Mouse (Mus musculus) Muller cell, postnatal 12 days (primary cell): Measurements from ENCODE around the gene Mmp27.

ENCODE experiments used
- DNase-seq: peaks from one replicate; pipeline ENCODE4 v3.0.0-alpha.2; 2015; ENCODE audit errors: inconsistent ontology term

The Mmp27 gene

DNA sequence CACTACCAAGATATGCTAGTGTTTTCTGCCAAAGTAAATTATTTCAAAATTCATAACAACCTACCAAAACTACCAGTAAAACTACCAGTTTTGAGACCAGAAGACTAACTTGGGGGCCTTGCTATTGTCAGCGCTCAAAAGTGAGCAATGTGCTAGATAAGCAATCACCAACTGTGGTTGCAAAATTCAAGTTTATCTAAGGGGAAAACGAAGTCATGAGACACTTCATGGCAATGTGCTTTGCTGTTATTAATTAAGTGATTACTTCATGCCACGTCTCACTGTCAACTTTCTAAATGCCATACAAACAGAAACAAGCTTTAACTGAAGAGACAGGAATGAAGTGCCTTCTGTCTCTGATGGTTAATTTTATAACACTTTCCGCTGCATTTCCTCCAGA lies at the start of gene Mmp27:
Mmp27 (plus strand) TSS at position 235 of the 400 bp plus-strand sequence.
- no peak for DNase-seq

DNA sequence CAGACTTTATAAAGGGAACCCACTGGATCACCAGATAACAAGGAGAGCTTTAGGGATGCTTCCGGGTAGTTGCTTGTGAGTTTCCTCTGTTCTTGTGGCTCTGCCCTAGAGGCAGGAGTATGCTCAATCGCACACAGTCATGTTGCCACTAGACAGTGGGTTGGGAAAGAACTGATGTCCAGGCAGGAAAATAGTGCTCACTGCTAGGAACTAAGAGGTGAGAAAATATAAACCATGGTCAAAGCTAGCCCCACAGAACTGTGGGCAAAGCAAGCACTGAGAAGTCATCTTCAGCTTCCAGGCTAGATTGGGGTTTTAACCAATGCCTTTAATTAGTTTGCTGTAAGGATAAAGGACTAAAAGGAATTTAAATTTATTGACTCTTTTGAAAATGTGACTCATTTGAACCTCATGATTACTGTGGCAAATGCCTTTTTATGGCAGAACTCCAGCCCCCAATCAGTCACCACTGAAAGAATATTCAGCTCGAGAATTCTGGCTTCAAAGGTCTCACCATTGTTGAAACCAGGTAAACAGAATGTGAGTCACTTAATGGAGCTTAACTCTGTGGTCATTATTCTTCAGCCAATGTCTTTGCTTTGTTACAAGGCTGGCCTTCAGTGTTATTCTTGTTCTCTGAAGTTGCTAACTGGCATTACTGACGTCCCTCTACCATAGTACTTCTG lies 44.8 kb upstream of the Mmp27 start:
- DNase-seq = peak; percentile 80

DNA sequence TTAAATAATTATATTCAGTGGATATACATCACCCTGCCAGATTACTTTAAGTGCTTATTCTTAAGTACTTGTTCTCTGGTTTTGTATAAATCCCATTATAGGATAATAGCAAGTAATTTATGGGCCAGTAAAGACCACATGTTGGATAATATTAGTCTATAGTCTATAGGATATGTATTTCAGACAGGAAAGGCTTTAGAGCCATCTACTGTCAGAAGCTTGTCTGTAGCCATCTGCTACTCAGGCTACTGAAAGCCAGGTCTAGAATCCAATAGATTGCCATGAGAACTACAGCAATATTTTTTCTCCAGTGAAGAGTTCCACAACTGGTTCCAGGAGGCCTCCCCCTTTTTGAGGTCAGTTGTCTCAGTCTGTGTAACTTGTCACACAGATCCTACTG lies 28.4 kb upstream of the Mmp27 start:
- no peak for DNase-seq

DNA sequence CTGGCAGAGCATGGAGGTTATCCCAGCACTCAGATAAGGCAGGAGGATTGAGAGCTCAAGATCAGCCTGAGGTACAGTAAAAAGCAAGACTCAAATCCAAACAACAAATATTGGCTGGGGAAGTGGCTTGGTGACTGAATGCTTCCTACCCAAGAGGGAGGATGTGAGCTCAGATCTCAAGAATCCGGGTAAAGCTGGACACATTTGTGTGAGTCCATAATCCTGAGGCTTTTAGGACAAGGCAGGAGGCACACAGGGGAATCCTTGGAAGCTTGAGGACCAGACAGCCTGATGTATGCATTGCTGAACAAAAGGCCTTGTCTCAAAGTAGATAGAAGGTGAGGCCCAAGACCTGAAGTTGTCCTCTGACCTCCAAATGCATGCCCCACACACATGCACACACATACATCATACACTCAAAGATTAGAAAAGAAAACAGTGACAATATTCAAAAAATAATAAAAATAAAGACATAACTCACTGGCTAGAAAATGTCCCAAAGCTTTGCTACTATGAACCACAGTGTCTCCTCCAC lies 26.2 kb upstream of the Mmp27 start:
- DNase-seq = no peak

DNA sequence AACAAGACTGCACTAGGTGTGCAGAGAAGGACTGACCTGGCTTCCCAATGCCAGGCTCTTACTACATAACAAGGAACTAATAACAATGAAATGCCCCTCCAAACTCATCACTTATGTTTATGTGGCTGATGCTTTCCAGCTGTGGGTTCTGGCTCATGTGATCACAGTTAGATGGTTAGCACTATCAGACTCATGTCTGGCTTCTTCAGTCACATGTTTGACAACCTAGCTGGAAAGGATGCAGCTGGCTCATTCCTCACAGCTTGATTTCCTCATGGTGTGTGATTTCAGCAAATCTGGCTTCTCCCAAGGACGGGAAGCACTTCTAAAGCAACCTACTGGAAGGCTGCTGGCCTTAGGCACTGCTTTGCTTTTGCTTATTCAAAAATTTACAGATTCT lies 25.7 kb upstream of the Mmp27 start:
- DNase-seq = no peak

DNA sequence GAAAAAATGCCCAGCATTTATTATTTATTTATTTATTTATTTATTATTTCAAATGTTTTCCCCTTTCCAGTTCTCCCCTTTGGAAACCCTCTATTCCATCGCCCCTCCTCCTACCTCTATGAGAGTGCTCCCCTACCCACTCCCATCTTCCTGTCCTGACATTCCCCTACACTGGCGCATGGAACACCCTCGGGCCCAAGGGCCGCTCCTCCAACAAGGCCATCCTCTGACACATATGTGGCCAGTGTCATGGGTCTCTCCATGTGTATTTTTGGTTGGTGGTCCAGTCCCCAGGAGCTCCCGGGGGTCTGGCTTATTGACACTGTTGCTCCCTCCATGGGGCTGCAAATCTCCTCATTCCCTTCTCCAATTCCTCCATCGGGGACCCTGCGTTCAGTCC lies 25.3 kb upstream of the Mmp27 start:
- DNase-seq = no peak

DNA sequence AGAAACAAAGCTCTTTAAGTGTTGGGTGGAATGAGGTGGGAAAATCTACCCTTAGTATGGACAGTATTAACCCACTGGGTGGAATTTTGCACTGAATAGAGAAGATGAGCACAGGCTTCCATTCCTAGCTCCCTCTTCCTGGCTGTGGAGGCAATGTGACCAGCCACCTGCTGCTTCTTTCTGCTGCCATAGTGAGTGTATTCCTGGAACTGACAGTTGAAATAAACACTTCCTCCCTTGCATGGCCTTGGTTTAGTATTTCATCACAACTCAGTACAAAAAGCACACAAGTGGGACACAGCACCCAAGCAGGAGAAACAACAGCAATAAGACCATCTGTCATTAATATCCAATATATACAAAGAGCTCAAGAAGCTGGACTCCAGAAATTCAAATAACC lies 19.3 kb upstream of the Mmp27 start:
- no peak for DNase-seq

DNA sequence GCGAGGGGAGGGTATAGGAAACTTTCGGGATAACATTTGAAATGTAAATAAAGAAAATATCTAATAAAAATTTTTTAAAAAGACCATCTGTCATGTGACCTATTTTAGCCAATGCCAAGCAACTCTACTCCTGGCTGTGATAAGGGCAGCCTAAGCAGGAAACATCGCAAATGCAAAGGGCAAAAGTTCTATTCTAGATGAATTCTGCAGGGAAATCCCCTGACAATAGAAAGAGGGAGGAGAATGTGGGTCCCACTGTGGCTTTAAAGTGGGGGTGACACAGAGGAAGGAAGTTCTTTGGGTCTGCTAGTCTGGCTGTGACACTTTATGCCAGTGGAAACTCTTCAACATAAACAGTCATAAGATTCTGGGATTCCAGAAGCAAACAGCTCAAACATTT lies 17.7 kb upstream of the Mmp27 start:
- no peak for DNase-seq

DNA sequence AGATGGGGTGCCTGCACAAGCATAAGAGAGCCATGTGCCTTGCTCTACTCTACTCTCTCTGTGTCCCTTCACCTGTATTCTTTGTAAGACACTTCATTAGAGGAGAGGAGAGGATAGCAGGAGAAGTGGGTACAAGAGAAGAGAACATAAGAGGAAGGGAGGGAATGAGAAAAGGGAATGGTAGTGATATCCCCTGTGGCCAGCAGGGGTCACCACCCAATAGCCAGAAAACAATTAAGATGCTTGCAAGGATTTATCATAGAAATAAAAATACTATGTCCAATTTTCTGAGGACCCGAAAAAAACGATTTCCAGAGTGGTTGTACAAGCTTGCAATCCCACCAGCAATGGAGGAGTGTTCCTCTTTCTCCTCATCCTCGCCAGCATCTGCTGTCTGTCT lies 16.8 kb upstream of the Mmp27 start:
- peak; percentile 33 for DNase-seq

DNA sequence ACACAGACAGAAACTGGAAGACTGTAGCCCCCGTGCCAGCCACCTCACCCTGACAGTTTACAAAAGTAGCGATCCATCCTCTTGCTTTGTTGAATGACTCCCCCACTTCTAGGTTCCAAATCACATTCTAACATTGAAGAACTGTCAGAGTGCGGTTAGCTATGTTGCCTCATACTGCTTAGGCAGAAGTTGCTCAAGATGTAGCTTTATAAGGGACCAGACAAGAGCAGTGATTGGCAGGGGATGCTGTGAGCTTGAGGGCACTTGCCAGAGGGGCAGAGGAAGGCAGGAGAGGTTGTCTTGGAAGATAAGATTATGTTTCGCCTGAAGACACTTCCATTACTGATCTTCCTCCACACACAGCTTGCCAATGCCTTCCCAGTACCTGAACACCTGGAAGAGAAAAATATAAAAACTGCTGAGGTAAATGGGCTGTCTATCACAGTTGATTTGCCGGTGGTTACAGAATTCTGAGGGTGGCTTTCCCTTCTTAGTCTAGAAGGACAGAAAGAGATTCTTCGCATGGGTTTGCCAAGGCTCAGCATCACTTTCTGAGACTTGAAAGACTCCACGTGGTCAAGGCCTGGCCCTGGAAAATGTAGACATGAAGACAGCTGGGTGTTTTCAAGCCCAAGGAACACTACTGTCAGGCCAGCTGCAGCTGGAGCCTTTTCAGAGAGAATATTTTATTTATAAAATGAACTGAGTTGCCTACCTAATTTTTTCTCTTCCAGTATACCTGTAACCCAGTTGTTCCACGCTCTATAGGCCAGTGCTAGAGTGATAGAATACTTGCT lies 12.8 kb upstream of the Mmp27 start, which contains the start of gene Mmp8:
Mmp8 (plus strand) TSS at position 236 of the 797 bp plus-strand sequence.
- DNase-seq = no peak

DNA sequence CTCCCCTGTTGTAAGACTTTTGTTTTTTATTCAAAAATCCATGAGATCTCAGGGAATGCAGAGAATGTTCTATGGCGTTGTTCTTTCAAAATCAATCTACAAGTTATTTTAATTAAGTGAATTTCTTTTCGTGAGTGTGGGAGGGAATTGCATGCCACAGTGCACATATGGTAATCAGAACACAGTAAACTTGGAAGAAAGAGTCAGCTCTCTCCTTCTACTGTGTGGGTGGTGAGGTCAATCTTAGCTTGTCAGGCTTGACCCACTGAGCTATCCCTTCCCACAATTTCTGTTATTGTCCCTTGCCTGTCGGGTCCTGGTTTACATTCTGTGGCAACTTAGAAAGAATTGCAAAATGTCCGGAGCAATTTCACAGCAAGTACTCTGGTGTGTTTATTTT lies 11.2 kb upstream of the Mmp27 start:
- DNase-seq = peak; percentile 40

DNA sequence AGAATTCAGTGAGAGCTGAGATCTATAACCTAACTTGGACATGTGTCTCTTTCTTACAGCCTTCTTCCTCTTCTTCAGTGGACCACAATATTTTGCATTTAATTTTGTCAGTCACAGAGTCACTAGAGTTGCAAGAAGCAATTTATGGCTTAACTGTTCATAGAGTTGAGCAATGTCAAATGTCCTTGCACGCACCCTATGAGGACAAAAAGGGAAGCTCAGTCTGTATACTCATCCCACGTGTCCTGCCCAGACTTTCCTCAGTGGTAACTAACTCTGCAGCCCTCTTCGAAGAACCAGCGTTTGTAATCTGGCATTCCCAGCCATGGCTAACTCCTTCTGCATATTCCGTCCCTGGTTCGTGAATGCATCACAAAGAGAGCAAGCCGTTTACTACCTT lies 3.8 kb upstream of the Mmp27 start:
- no peak for DNase-seq

DNA sequence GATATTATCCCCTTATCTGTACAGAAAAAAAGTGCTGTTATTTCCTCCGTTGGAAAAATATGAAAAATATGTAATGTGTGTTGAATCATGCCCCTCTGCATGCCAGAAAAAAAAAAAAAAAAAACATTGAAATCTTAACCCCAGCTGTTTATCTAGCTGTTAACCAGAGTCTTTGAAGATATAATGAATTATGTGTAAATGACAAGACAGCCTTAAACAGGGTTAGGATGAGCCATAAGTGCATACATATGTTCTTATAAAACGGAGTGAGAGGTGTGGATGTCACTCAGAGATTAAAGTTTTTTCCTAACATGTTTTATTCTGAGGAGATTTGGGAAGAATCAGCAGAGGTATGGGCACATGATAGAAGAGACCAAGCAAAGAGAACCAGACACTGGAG lies 3.3 kb upstream of the Mmp27 start:
- DNase-seq = no peak

DNA sequence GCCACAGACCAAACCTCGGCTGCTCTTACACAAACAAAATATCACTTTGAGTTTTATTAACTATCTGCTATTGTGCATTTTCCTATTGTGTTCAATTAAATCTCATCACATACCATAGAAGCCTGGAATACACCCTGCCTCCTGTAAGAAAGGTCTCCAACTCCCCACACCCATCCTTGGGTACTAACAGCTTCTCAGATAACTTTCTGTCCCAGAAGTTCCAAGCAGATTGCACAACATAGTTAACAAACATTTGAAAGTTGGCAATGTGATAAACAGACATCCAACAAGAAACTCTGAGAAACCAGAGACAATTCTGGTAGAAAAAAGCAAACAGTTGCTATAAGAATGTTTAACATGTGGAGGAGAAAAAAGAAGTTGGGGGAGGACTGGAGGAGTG lies 711 bp upstream of the Mmp27 start:
- no peak for DNase-seq

DNA sequence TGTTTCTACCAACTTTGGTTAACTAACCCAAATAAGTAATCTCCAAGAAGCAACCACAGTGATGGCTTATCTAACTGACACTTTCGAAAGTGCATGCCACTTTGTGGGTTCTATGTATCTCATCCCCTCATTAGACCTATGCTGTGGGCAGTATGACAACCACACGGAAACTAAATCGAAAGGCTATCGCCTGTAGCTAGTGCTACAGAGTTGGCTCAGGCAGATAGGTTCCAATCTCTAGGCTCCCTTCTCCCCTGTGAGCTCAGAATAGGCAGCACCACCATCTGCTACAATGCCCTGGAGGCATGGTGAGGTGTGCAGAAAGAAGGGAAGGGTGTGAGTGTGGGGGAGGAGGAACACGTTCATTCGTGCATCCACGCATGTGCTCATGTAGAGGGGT lies 992 bp downstream of the Mmp27 start:
- DNase-seq = no peak

DNA sequence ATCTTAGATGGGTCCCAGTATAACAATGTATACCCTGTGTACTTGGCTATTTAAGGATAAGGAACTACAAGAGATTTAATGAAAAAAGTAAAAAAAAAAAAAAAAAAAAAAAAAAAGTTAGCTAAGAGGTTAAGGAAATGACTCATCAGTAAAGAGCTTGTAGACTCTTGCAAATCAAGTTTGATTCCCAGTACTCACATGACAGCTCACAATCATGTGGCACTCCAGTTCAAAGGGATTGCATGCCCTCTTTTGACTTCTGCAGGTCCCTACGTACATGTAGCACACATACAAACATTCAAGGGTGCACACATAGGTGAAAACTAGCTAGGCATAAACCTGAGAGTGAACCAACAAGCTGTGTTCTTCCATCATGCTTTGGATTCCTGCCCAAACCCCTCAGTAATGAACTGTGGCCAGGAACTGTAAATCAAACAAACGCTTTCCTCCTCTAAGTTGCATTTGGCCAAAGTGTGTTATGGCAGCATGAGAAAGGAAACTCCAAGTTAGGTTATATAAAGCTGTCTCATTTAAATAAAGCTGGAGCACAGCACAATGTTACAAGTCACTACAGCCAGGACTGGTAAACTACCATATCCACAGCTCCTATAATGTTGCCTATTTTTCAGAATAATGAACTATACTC lies 1.6 kb downstream of the Mmp27 start:
- no peak for DNase-seq

DNA sequence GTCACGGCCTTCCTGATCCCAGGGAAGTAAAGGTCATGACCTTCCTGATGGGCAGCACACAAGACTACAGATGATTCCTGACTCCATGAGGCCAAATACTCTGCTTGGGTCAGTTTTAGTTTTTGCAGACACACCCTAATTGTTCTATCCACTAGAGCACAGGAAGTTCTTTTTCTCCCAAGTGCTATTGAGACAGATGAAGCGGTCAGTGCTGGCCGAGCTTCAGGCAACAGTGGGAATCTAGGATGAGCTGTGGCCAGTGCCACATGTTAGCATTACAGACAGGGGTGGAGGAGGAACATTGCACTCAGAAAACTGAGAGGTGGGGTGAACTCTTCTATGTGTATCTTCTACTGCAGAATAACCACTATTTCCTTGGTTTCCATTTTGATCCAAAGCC lies 4.3 kb downstream of the Mmp27 start:
- no peak for DNase-seq

DNA sequence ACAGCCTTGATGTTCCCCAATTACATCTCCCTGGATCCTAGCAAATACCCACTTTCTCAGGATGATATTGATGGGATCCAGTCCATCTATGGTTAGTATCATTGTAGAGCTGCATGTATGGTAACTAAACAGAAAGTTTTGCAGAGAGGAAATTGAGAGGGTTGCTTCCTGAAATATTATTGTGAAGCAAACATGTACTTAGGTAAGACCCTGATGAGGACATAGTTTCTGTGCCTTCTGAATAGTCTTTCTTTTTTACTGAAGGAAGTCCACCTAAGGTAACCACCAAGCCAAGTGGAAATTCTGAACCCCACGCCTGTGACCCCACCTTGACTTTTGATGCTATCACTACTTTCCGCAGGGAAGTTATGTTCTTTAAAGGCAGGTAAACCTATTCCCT lies 6.2 kb downstream of the Mmp27 start:
- DNase-seq = no peak

DNA sequence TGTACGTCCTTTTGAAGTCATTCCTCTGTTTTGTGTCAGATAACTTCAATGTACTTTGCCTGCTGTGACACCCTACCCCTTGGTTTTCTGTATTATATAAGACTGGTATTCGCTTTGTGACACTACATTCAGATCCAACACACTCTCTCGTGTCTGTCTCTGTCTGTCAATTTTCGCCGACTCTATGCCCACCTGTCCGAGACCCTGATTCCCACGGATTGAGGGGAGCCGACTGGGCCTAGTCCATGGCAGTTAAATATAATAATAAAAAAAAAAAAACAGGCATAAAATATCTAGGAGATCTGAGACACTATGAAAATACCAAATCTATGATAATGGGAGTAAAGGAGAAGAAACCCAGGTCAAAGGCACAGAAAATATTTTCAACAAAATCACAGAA lies 18.9 kb downstream of the Mmp27 start:
- no peak for DNase-seq

DNA sequence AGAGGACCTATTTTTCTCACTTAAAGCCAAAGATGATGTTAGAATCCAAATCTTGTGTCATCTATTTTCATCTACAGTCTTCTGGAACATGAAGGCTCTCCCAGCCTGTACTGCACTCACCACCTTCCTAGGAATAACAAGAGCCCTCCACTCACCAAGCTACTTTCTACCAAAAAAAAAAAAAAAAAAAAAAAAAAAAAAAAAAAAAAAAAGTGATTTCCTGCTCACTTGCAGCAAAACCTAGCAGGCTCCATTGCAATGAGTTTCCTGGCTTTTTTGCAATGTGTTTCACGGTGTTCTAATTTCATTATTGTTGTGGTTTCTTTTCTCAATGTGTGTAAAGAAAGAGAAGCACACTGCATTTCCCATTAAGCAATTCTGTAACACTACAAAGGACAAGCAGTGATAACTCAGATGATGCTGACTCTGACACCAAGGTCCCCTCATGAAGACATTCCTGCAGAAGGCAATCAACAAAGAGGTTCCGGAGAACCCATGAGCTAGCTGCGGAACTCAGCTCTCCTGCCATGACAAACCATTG lies 22.1 kb downstream of the Mmp27 start:
- peak; percentile 11 for DNase-seq

DNA sequence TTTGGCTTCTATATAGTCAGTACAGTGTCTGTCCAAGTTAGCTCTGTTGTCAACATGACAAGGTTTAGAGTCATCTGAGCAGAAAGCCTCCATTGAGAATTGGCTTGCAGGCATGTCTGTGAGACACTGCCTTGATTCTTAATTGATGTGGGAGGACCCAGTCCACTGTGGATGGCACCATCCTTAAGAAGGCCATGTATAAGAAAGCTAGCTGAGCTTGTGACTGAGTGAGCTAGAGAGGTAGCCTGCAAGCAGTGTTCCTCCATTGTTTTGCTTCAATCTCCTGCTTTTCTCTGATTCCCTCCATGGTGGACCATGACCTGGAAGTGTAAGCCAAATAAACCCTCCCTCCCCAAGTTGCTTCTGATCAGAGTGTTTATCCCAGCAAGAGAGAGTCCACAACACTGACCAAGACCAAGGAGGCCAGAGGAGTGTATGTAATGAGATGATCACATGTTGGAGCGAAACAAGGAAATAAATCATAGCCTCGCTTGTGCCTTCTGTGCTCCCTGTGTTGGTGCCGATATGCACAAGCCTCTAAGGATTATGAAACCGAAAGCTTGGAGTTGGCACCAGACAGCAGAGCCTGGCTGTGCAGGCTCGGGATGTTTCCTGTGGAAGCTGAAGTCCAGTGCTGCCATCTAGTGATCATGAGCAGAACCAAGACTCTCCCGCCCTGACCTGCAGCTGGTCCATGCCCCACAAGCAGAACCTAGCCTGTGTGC lies 23.8 kb downstream of the Mmp27 start:
- DNase-seq = peak; percentile 80
